Mouse (Mus musculus): ENCODE data around the gene Nkpd1.

Nkpd1 gene

GRCm38 (mm10) chr7:19547344-19547969 lies 29.8 kb downstream of the Nkpd1 start:
- DNase-seq, result peak in 1 of 2 experiments; percentile 59

DNA sequence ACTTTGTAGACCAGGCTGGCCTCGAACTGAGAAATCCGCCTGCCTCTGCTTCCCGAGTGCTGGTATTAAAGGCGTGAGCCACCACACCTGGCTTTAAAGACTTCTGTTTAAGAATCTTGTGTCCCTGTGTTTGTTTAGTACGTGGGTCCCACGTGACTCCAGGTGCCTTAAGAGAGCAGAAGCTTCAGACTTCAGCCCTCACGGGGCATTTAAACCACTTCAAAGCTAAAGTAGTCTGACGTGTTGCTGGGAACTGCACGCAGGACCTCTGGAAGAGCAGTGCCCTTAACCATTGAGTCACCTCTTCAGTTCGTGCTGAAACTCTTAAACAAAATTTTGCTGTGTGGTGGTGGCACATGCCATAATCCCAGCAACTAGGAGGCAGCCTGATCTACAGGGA lies 31.8 kb downstream of the Nkpd1 start:
- peak; percentile 52 to 76 for DNase-seq

DNA sequence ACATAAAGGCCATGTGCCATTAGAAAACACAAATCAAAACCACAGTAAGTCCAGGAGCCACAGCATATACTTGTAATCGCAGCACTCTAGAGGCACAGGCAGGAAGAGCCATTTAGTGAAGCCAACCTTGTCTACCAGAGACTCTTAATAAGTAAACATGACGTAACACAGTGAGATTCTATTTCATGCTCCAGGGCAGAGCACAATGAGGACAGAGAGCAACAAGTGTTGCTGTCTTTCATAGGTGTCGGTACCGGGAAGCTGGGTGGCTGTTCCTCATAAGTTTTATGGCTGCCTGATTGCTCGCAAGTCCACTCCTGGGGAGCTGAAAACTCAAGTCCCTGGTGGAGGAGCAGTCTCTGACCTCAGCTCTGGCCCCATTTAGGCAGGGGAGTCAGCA lies 34.0 kb downstream of the Nkpd1 start:
- DNase-seq, result no peak

GRCm38 (mm10) chr7:19552443-19552842 lies 34.8 kb downstream of the Nkpd1 start:
- no peak for DNase-seq

GRCm38 (mm10) chr7:19554168-19554567 lies 36.5 kb downstream of the Nkpd1 start:
- DNase-seq, result no peak

DNA sequence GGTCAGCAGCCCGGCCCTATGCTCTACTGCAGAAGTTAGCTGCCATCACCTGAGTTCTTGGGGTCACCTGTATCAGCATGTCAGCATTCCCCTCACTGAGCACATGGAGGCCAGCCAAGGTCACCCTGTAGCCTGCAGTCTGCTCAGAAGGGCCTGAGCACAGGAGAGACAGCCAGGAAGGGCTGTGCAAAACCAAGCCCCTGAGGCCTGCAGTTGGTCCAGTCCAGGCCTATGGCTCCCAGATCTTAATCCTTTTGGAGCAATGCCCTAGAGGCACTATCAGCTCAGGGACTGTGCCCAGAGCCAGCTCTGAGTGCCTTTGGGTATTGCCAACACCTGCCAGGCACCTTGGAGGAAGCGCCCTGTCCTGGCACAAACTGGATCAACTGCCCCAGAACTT lies 39.4 kb downstream of the Nkpd1 start:
- DNase-seq, result peak in 1 of 2 experiments; percentile 46

DNA sequence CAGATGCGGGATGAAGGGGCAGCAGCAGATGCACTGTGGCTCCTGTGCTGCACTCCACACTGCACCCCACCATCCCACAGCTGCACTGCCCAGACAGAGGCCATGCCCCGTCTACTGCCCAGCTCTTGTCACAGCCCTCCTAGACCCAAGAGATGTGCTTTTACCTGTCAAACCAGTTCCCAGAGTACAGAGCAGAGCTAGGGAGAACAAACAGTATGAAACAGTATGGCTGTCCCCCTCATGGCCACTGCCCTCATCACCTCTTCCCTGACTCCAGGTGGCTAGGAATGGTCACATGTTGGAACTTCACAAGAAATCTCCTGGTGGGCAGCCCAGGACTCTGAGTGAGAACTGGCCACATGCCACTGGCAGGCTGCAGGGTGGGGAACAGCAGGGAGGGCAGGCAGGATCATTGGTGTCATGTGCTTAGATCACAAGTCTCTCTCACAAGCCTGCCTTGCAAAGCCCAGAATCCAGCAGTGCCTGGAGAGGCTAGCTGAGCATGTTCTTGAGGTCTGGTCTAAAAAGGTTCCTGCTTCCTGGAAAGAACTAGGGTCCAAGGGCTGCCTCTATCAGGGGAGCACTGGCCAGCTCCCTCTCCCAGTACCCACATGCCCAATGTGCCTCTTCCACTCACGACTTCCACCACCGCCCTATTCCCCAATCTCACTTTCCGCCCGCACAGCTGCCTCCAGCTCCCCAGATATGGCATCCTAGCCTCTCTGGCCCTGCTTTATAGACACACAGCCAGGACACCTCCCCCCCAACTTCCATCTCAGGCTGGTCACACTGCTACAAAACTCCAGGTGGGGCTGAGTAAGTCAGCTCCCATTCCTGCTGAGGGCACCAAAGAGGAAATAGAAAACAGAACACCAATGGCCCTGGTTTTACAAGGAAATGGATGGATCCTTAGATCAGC lies 40.6 kb downstream of the Nkpd1 start:
- peak in 1 of 2 experiments; percentile 36 for DNase-seq

GRCm38 (mm10) chr7:19558965-19559364 lies 41.3 kb downstream of the Nkpd1 start:
- no peak for DNase-seq

GRCm38 (mm10) chr7:19560491-19561260 lies 43.0 kb downstream of the Nkpd1 start:
- DNase-seq, result peak in 1 of 2 experiments; percentile 47

- DNase-seq, result no peak
Measured at GRCm38 (mm10) chr7:19561431-19561764, 43.8 kb downstream of the Nkpd1 start.

- peak; percentile 86 to 89 for DNase-seq
Measured at GRCm38 (mm10) chr7:19561765-19562642, 44.4 kb downstream of the Nkpd1 start.

- peak in 1 of 2 experiments; percentile 42 for DNase-seq
Measured at GRCm38 (mm10) chr7:19562643-19563410, 45.2 kb downstream of the Nkpd1 start, which contains the start of gene Ppp1r37. TSS of gene Ppp1r37 (minus strand) at chr7:19563076.

DNA sequence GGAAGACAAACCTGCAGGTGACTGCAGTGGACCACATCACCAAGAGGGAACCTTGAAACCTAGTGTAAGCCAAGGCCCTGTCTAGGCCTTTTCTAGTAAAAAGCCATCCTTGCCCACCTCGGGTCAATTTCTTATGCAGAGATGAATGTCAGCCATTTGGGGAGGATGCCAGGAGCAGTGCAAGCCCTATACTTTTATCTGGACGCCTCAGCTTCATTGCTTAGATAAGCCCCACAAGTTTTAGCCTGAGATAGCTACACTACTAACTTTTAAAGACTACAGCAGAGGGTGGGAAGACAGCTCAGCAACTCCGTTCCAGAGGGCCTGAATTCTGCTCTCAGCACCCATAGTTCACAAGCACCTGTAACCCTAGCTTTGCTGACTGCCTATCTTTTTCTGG lies 46.2 kb downstream of the Nkpd1 start:
- no peak for DNase-seq

DNA sequence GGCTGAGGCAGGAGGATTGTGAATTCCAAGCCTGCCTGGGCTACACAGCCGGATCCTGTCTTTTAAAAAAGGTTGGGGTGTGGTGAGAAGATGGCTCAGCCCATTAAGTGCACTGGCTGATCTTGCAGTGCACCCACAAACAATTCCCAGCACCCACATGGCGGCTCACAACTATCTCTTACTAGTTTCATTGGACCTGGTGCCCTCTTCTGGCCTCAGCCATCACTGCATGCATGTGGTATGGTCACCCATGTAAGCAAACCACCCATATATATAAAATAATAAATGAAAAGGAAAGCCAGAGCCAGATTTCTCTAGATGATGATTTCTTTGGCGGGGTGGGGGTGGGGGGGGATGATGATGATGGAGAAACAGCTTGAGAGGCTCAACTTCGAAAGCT lies 46.8 kb downstream of the Nkpd1 start:
- DNase-seq, result no peak

DNA sequence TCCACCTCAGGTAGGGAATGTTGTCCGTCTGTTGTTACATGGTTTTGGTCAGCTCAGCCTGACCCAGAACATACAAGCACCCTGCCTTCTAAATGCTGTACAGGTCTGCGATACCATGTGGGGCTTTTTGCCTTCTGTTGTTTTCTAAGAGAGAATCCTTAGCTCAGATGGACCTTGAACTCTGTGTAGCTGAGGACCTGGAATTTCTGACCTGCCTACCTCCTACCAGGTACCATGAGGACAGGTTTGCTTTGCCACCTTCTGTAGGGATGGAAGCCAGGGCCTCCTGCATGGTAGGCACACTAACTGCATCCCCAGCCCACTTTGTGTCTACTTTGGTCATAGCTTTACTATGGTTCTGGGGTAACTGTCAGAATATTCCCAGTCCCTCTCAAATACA lies 48.2 kb downstream of the Nkpd1 start:
- no peak for DNase-seq

DNA sequence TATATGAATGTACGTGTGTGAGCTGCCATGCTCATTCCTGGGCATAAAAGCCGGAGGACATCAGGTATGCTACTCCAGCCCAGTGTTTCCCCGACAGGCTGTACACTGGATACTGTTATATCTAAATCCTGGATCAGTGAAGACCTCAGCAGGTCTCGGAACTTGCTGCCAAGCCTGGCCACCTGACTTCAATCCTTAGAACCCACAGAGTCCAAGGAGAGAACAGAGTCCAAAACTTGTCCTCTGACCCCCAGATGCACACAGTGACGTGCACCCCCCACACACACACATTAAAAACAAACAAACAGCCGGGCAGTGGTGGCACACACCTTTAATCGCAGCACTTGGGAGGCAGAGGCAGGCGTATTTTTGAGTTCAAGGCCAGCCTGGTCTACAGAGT lies 49.8 kb downstream of the Nkpd1 start:
- DNase-seq, result no peak

DNA sequence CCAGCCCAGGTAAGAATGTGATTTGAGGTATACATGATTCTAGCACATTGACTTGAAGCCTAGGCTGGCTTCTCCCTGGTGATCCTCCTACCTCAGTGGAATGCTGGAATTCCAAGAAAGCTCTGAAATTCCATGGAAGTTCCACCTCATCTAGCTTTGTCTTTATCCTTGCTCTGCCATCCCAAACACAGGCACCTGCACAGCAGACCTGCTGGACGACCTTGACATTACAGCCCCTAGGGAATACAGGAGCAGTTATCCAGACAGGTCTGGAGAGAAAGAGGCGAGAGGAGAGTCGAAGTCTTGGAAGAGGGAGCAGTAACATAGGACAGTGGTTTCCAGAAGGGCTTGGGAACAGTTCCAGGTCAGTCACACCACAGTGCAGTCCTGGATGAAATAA lies 52.0 kb downstream of the Nkpd1 start:
- no peak for DNase-seq

DNA sequence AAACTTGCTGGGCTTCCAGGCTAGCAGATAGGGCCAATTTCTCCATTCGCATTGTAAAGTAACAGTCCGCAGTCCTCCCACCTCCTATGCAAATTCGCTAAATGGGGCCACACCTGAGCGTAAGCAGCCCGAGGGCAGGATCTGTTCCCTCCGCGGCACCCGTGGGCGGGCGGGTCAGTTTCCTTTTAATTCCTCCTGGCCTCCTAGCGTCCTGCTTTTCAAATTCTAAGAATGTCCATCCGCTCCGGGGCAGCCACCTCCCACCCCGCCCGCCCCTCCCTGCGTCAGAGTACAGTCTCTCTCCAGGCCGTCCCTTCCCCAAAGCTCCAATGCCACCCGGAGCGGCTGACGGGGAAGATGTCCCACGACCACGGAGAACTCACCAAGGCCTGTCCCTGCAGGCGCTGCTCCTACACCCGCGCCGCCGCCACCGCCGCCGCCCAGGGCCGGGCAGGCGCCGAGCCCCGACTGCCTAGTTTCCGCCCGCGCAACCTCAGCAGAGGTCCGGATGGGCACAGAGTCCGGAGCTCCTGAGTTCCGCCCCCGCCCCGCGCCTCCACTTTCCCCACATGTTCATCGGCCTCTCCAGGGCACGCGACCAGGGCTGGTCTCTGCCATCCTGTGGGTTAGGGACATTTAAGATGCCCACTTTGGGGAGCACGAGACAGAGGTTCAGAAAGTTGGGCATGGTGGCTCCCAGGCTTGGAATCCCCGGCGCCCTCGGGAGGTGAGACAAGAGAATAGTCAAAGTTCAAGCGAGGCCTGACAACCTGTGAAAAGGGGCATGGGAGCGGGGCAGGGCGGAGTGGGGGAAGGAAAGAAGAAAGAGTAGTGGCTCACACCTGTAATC lies 55.5 kb downstream of the Nkpd1 start:
- peak; percentile 78 to 80 for DNase-seq

- DNase-seq, result no peak
Measured at GRCm38 (mm10) chr7:19573776-19574140, 56.1 kb downstream of the Nkpd1 start.

All from lung, adult 18-20 months (tissue).